Mouse (Mus musculus) left cerebral cortex, postnatal 36 days (tissue): ENCODE measurements at regions not wholly inside any gene's neighbourhood (a gene's known extent, or its start where the extent isn't known, plus 50 kb on each side); places are given as distances from the start of the nearest gene placed in this dataset.

Source experiments
- DNase-seq, 2 experiments: peaks; one replicate each; pipeline ENCODE4 v3.0.0; 2021 to 2022; ENCODE audit warnings: low spot score in 2 of 2, mixed read lengths in 1 of 2
- intact Hi-C: fragments of 180-260 bp; cut with DNase I; formaldehyde crosslinking; loops from one replicate; pipeline ENCODE4 v1.15.1; 2025

- DNase-seq: no peak
- intact Hi-C loops: no loop called here
These were observed 151.2 kb upstream of the Pik3r1 start for GRCm38 (mm10) chr13:101919266-101919665.

GRCm38 (mm10) chr13:101920384-101920783 is 152.4 kb upstream of the Pik3r1 start:
- no peak for DNase-seq
- intact Hi-C loops: no loop called here

- no peak for DNase-seq
- intact Hi-C loops: no loop called here
These were observed 156.6 kb upstream of the Pik3r1 start for GRCm38 (mm10) chr13:101924637-101925036.

- no peak for DNase-seq
- intact Hi-C loops: no loop called here
These were observed 163.2 kb upstream of the Pik3r1 start for GRCm38 (mm10) chr13:101931264-101931663.

- DNase-seq: no peak
- intact Hi-C loops: no loop called here
These were observed 163.9 kb upstream of the Pik3r1 start for GRCm38 (mm10) chr13:101931882-101932281.

- no peak for DNase-seq
- intact Hi-C loops: no loop called here
These were observed 167.8 kb upstream of the Pik3r1 start for GRCm38 (mm10) chr13:101935843-101936242.

- intact Hi-C loops: no loop called here
- no peak for DNase-seq
These were observed 186.5 kb upstream of the Pik3r1 start for GRCm38 (mm10) chr13:101954521-101954920.

- intact Hi-C loops: no loop called here
These were observed 187.9 kb upstream of the Pik3r1 start for GRCm38 (mm10) chr13:101955806-101956418.

GRCm38 (mm10) chr13:101957782-101958181 is 189.8 kb upstream of the Pik3r1 start:
- intact Hi-C loops: no loop called here
- no peak for DNase-seq

More at GRCm38 (mm10) chr13:101955806-101956418, 187.9 kb upstream of the Pik3r1 start:
- no peak for DNase-seq

GRCm38 (mm10) chr13:101965537-101965936 is 197.5 kb upstream of the Pik3r1 start:
- DNase-seq: no peak
- intact Hi-C loops: no loop called here

GRCm38 (mm10) chr13:101966799-101967397 is 198.9 kb upstream of the Pik3r1 start:
- no peak for DNase-seq
- intact Hi-C loops: no loop called here

GRCm38 (mm10) chr13:101967466-101967865 is 199.4 kb upstream of the Pik3r1 start:
- intact Hi-C loops: no loop called here
- no peak for DNase-seq

- DNase-seq: no peak
- intact Hi-C loops: no loop called here
These were observed 208.7 kb upstream of the Pik3r1 start for GRCm38 (mm10) chr13:101976766-101977165.

GRCm38 (mm10) chr13:101980171-101980835 is 212.3 kb upstream of the Pik3r1 start:
- intact Hi-C loops: loop anchor here (2.0 kb wide), 1 partner anchor 66 kb away; no protein-coding TSS in a partner anchor
- DNase-seq: no peak

- DNase-seq: no peak
- intact Hi-C loops: no loop called here
These were observed 220.8 kb upstream of the Pik3r1 start for GRCm38 (mm10) chr13:101988637-101989413.

GRCm38 (mm10) chr13:101991729-101992128 is 223.7 kb upstream of the Pik3r1 start:
- DNase-seq: no peak
- intact Hi-C loops: no loop called here

GRCm38 (mm10) chr13:101994779-101995178 is 226.8 kb upstream of the Pik3r1 start:
- DNase-seq: no peak
- intact Hi-C loops: no loop called here

- no peak for DNase-seq
- intact Hi-C loops: no loop called here
These were observed 227.5 kb upstream of the Pik3r1 start for GRCm38 (mm10) chr13:101995529-101995928.

GRCm38 (mm10) chr13:101996144-101996543 is 228.1 kb upstream of the Pik3r1 start:
- intact Hi-C loops: no loop called here
- no peak for DNase-seq

- DNase-seq: no peak
- intact Hi-C loops: no loop called here
These were observed 229.4 kb upstream of the Pik3r1 start for GRCm38 (mm10) chr13:101997415-101997814.
